Mouse (Mus musculus) forebrain, postnatal 0 days (tissue): ENCODE measurements at regions not wholly inside any gene's neighbourhood (a gene's known extent, or its start where the extent isn't known, plus 50 kb on each side); places are given as distances from the start of the nearest gene placed in this dataset.
A peak's percentile ranks its signal among the peaks of the same experiment; 100 is the strongest.

Experiments
- ATAC-seq: fragments of 200-750 bp; cut with Nextera tagmentation; 2 replicates; pipeline ENCODE4 v1.8.0; 2017; ENCODE audit warnings: mild to moderate bottlenecking, moderate library complexity
- DNase-seq: peaks from one replicate; pipeline ENCODE4 v3.0.0-alpha.2; 2015
- H3K27ac ChIP-seq: fragments of 300-500 bp; sonication (generic); 2 replicates; pipeline ENCODE4 v1.5.1; 2014; ENCODE audit warnings: low read depth, mild to moderate bottlenecking, antibody characterized with exemption, low read length, moderate library complexity, mixed read lengths
- H3K27me3 ChIP-seq: fragments of 300-500 bp; sonication (generic); 2 replicates; pipeline ENCODE4 v1.6.1; 2014; ENCODE audit warnings: mild to moderate bottlenecking, low read length, mixed read lengths; ENCODE audit not compliant: insufficient read depth
- H3K36me3 ChIP-seq: fragments of 300-500 bp; sonication (generic); 2 replicates; pipeline ENCODE4 v1.6.1; 2014; ENCODE audit warnings: mild to moderate bottlenecking, moderate library complexity; ENCODE audit not compliant: insufficient read depth
- H3K4me1 ChIP-seq: fragments of 300-500 bp; sonication (generic); 2 replicates; pipeline ENCODE4 v1.6.1; 2014; ENCODE audit warnings: antibody characterized with exemption; ENCODE audit not compliant: insufficient read depth
- H3K4me2 ChIP-seq: fragments of 300-500 bp; sonication (generic); 2 replicates; pipeline ENCODE4 v1.6.1; 2014; ENCODE audit warnings: low read depth, mild to moderate bottlenecking, moderate library complexity
- H3K4me3 ChIP-seq: fragments of 300-500 bp; sonication (generic); 2 replicates; pipeline ENCODE4 v1.5.1; 2014; ENCODE audit warnings: low read depth, low read length, mixed read lengths
- H3K9ac ChIP-seq: fragments of 300-500 bp; sonication (generic); 2 replicates; pipeline ENCODE4 v1.6.1; 2014; ENCODE audit warnings: mild to moderate bottlenecking
- H3K9me3 ChIP-seq: fragments of 300-500 bp; sonication (generic); 2 replicates; pipeline ENCODE4 v1.6.1; 2016; ENCODE audit warnings: low read length
- CTCF ChIP-seq: sonication (generic); IDR thresholded peaks from 2 replicates; pipeline ENCODE4 v1.5.1; 2016; ENCODE audit warnings: antibody characterized with exemption, control low read depth, low read depth
- WGBS: fragments of 180-500 bp; shearing (Covaris S2); extraction: QIAGEN DNeasy Blood & Tissue Kit; methylation state at CpG from one replicate; pipeline ENCODE4 v1.1.7; 2014; 5-methylcytosine and 5-hydroxymethylcytosine counted together

DNA sequence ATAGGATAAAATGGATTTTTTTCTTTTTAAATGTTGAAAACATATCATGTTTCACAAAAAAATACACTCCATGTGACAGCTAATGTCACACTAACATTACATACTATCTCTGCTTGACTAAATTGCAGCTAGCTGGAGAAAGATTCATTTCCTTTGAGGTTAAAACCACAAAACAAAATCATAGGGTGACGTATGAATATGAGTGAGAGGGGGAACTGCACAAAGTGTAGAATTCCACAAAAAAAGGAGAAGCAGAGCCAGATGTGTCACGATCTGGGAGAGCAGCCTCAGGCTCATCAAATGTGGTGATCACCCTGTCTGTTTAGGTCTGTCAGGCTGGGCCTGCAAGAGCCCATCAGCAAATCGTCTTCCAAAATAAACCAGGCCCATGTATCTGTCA lies 593.7 kb upstream of the Kirrel3 start:
- Histone ChIP-seq H3K27me3 (no peaks in the 10 kb centered on the region), H3K4me1 (no peaks in the 10 kb centered on the region), H3K9me3 (no peaks in the 10 kb centered on the region), H3K9ac (no peak overlapping the region), H3K36me3 (no peaks in the 10 kb centered on the region), H3K27ac (no peak overlapping the region), H3K4me2 (no peak overlapping the region), H3K4me3 (no peak overlapping the region)
- no peak for DNase-seq
- no peak for TF ChIP-seq CTCF
- 73% methylated on average over 3 of the region's 3 CpGs for WGBS
- ATAC-seq = no peak

DNA sequence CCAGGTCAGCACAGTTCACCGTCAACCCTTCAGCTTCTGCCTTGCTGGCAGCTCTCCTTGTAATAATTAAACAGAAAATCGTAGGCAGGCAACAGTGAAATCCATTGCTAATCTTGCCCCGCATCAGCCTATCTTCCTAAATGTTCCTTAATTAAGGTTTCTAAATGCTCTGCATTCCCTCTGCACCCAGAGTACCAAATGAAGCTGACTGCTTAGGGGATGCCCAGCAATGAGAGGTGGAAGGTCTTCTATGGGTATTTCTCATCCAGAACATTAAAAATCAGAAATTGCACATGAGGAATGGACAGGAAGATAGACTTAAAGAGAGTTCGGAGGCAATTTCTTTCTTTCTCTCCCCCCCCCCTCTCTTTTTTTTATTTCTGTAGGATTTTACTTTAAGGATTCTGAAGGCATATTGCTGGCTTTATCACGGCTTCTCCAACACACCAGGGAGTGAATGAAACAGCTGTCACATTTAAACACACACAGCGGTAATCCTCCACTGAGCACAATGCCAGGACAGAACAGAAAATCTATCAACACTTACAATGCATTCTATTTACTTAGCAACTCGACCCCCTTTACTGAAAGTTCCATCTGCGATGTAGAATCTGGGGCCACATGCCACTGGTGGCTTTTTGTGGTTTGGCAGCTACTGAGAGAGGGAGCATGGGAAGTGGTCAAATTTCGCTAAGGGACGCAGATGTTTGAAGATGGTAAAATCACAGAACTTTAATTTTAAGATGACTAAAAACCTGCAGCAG lies 584.2 kb upstream of the Kirrel3 start:
- H3K4me2 ChIP-seq = no peak overlapping the region
- H3K4me1 ChIP-seq = 0 out of 2 replicates have a peak, but pooled peaks cover 3% of the 10 kb centered on the region
- H3K36me3 ChIP-seq = no peaks in the 10 kb centered on the region
- no peak for DNase-seq
- no peaks in the 10 kb centered on the region for H3K27me3 ChIP-seq
- no peaks in the 10 kb centered on the region for H3K9me3 ChIP-seq
- 20% methylated on average over 10 of the region's 10 CpGs for WGBS
- H3K27ac ChIP-seq = no peak overlapping the region
- peak; percentile 48; the same call in 1 of the 2 replicates for ATAC-seq
- no peak overlapping the region for H3K9ac ChIP-seq
- no peak overlapping the region for H3K4me3 ChIP-seq
- no peak for TF ChIP-seq CTCF

DNA sequence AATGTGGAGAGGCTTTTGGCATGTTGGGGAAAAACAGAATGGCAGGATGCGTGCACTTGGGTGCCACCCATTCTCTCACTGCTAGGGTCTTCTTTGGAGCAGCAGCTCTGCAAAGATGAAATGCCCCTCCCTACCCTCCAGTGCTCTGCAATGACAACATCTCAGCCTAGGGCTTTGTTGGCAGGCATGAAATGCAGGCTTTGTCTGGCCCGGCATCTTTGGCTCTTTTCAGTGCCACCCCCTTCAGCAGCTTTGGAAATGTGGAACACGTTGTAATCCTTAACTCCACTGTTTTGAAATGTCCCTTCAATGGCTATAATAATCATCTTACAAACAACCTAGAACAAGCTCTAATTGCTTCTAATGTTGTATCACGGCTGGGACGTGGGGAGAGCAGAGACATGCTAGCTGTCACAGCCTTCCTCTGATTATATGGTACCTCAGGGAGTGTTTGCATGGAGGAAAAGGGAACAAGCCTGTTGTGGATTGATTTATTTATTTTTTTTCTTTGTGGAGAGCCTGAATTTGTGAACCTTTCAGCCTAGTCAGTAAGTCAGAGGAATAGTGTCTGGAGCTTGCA lies 581.6 kb upstream of the Kirrel3 start:
- no peak for TF ChIP-seq CTCF
- no peak overlapping the region for H3K9ac ChIP-seq
- no peak overlapping the region for H3K4me3 ChIP-seq
- no peak overlapping the region for H3K27ac ChIP-seq
- 0 out of 2 replicates have a peak, but pooled peaks cover 3% of the 10 kb centered on the region for H3K4me1 ChIP-seq
- no peaks in the 10 kb centered on the region for H3K36me3 ChIP-seq
- WGBS = 12% methylated on average over 5 of the region's 5 CpGs
- DNase-seq (peak; percentile 18), ATAC-seq (peak; percentile 83)
- H3K9me3 ChIP-seq = no peaks in the 10 kb centered on the region
- no peaks in the 10 kb centered on the region for H3K27me3 ChIP-seq
- no peak overlapping the region for H3K4me2 ChIP-seq

DNA sequence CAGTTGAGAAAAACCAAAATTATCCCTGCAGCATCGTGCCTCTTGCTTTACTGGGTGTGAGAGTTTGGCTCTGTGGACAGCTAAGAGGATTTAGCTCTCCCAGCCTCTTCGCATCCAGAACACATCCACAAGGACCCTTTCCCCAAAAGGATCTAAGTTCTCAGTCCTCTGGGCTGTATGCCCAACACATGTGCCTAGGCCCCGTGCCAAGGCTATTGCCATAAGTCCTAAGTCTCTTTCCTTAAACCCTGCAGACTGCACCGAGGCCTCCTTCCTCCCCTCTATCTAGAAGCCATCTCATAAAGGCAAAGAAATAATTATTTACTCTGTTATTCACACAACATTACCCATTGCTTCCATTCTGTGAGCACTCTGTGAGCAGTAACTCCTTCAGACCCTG lies 570.8 kb upstream of the Kirrel3 start:
- no peak for DNase-seq
- Histone ChIP-seq H3K4me2 (no peak overlapping the region), H3K9me3 (no peaks in the 10 kb centered on the region), H3K27ac (no peak overlapping the region), H3K9ac (no peak overlapping the region), H3K4me3 (no peak overlapping the region), H3K27me3 (no peaks in the 10 kb centered on the region), H3K4me1 (no peaks in the 10 kb centered on the region), H3K36me3 (no peaks in the 10 kb centered on the region)
- WGBS = 40% methylated on average over 4 of the region's 4 CpGs
- ATAC-seq = no peak
- no peak for TF ChIP-seq CTCF

DNA sequence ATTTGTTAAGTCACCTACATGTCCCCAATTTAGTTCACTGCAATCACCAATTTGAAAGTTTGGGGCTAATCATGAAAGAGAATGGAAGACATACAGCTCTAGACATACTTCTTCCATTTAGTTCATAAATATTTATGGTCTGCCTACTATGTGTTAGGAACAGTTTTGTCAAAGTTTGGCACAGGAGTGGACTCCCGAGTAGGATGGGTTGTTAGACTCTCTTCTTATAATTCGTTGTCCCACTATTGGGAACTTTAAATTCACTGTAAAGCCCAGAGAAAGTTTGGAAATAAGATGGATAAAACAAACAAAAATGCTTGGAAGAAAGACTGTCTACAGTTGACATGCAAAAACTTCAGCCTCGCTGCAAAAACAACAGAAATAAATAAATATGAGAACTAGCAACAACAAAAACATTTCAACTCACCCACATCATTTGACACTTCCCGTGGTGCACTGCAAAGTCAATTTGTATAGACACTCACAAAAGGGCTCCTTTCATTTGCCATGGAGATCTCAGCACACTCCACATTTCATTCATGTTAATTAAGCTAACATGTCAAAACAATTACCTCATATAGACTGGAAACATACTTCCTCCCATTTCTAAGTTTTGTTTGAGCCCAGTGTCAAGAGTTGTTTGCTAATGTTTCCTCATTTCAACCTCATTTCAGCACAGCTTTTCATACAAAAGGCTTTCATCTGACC lies 570.2 kb upstream of the Kirrel3 start:
- no peak for TF ChIP-seq CTCF
- H3K36me3 ChIP-seq = no peaks in the 10 kb centered on the region
- 27% methylated on average over 4 of the region's 4 CpGs for WGBS
- H3K9ac ChIP-seq = no peak overlapping the region
- H3K4me1 ChIP-seq = no peaks in the 10 kb centered on the region
- H3K9me3 ChIP-seq = no peaks in the 10 kb centered on the region
- ATAC-seq (no peak), DNase-seq (no peak)
- H3K4me3 ChIP-seq = no peak overlapping the region
- H3K27ac ChIP-seq = no peak overlapping the region
- H3K4me2 ChIP-seq = no peak overlapping the region
- no peaks in the 10 kb centered on the region for H3K27me3 ChIP-seq

DNA sequence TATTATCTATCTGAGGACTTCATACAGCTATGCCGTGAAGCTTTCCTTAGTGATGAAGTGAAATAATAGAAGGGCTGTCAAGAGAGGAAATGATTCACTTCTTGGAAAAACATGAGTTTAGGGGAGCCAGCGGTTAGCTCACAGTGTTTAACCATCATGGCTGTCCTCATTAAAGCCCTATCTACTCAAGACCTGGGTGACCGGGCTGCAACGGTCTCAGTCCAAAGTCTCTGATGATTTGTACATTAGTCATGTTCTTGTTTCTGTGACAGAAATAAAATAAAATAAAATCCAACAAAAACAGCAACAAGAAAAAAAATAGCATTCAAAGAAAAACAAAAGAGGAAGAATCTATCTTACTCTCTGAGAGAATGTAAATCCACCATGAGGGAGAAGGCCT lies 555.4 kb upstream of the Kirrel3 start:
- Histone ChIP-seq H3K27ac (no peak overlapping the region), H3K4me2 (no peak overlapping the region), H3K27me3 (no peaks in the 10 kb centered on the region), H3K4me3 (no peak overlapping the region), H3K9me3 (no peaks in the 10 kb centered on the region), H3K9ac (no peak overlapping the region), H3K4me1 (no peaks in the 10 kb centered on the region), H3K36me3 (no peaks in the 10 kb centered on the region)
- DNase-seq (no peak), ATAC-seq (no peak)
- WGBS = 93% methylated on average over 4 of the region's 4 CpGs
- TF ChIP-seq CTCF = no peak

DNA sequence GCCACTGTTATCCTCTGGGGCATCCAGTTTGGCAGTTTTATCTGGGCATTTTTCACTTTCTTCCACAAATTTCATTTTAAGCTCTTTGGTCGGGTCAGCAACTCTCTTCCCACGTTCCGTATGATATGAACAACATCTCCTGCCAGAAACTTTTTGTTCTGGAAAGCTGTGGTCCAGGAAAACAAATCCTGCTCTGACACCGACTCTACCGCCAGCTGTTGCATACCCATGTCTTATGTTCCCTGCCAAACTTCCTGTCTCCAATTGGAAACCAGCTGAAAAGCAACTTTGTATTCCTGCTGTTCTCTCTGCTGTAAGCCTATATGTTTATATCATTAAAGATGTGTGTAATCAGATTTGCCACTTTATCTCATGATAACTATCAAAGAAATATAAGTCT lies 551.6 kb upstream of the Kirrel3 start:
- ATAC-seq (no peak), DNase-seq (no peak)
- Histone ChIP-seq H3K4me2 (no peak overlapping the region), H3K27me3 (no peaks in the 10 kb centered on the region), H3K4me1 (no peaks in the 10 kb centered on the region), H3K36me3 (no peaks in the 10 kb centered on the region), H3K27ac (no peak overlapping the region), H3K9ac (no peak overlapping the region), H3K4me3 (no peak overlapping the region), H3K9me3 (no peaks in the 10 kb centered on the region)
- no peak for TF ChIP-seq CTCF
- WGBS = 88% methylated on average over 5 of the region's 5 CpGs
